Mouse (Mus musculus): ENCODE measurements at regions not wholly inside any gene's neighbourhood (a gene's known extent, or its start where the extent isn't known, plus 50 kb on each side); places are given as distances from the start of the nearest gene placed in this dataset.

DNA sequence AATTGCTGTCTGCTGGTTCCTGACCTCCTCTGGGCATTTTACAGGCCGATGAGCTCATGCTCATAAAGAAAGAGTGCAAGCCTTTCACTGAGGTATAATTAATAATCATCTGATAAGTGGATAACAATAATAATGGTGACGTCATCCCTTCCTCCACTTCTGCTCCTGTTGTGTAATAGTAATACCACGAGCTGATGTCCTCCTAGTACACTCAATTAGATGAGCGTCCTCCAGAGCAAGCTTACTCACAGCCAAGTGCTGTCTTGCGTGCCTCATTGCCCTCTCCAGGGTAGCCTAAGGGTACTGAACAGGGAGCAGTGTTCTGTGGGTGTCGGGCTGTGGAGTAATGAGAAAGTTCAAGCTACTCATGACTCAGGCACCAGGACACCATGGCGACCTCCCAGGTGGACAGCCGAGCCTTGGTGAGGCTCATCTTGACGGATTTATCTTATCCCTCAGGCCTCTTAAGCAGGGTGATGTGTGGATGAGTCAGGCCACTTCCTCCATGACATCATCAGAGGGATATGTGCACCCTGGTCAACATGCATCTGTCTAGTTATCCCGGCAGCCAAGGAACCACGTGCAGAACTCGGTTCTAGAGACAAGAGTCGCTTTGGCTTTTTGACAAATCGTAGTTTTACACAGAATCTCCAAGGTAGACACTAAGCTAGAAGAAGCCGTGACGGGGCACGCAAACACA is 135.9 kb upstream of the Tsc22d1 start:
- TF ChIP-seq CTCF (IDR thresholded peaks at IDR 0.05; ENCODE audit: borderline replicate concordance, insufficient read depth, low read depth, low read length) = no peak
- no peak for TF ChIP-seq POLR2A (IDR thresholded peaks at IDR 0.05; ENCODE audit: borderline replicate concordance, insufficient read depth, low read length)

Data from cerebellum, adult 2 months (tissue).